Mouse (Mus musculus): Measurements from ENCODE around the gene Jak2. TPM values are rescaled to one million over a fixed set of nuclear protein-coding genes. Genes with fewer than 3 reads are reported as not detected.
A peak's percentile ranks its signal among the peaks of the same experiment; 100 is the strongest.

Jak2 gene
- total and polyA plus RNA-seq, 3 experiments: 4.3 to 19.5 (median 17.8) TPM

GRCm38 (mm10) chr19:29326822-29327552 is 75.4 kb downstream of the Jak2 start:
- Histone ChIP-seq H3K4me1 (ENCODE audit: control insufficient read depth, insufficient read depth, low read length) (no peaks in the 10 kb centered on the region), H3K9ac (ENCODE audit: low read depth, low read length) (no peak overlapping the region), H3K79me2 (replicated peaks; ENCODE audit: control insufficient read depth, insufficient read depth, low read length) (no peaks in the 10 kb centered on the region), H3K4me3 (no peak overlapping the region), H3K27me3 (ENCODE audit: control insufficient read depth, insufficient read depth, low read length) (no peaks in the 10 kb centered on the region), H3K27ac (no peak overlapping the region), H3K36me3 (ENCODE audit: control insufficient read depth, insufficient read depth, low read length) (no peaks in the 10 kb centered on the region)
- DNase-seq: no peak
- intact Hi-C loops (cut with DNase I): no loop called here
- no peak for TF ChIP-seq POLR2A (IDR thresholded peaks at IDR 0.05; ENCODE audit: insufficient read depth, low read depth, low read length)
- TF ChIP-seq CTCF (IDR thresholded peaks at IDR 0.05): no peak
- TF ChIP-seq EP300 (IDR thresholded peaks at IDR 0.05; ENCODE audit: insufficient read depth, low read depth, low read length): no peak
- WGBS: 63% methylated on average over 13 of the region's 13 CpGs

- intact Hi-C loops (cut with DNase I): no loop called here
- Histone ChIP-seq H3K4me1 (ENCODE audit: control insufficient read depth, insufficient read depth, low read length) (no peaks in the 10 kb centered on the region), H3K36me3 (ENCODE audit: control insufficient read depth, insufficient read depth, low read length) (no peaks in the 10 kb centered on the region), H3K27ac (no peak within 1 kb of the TSS), H3K9ac (ENCODE audit: low read depth, low read length) (no peak within 1 kb of the TSS), H3K27me3 (ENCODE audit: control insufficient read depth, insufficient read depth, low read length) (no peaks in the 10 kb centered on the region), H3K4me3 (peak within 1 kb of the TSS; percentile 38), H3K79me2 (replicated peaks; ENCODE audit: control insufficient read depth, insufficient read depth, low read length) (no peaks in the 10 kb centered on the region)
- 3% methylated on average over 23 of the region's 23 CpGs for WGBS
- peak in 1 of 2 experiments; percentile 36 for DNase-seq
- TF ChIP-seq EP300 (IDR thresholded peaks at IDR 0.05; ENCODE audit: insufficient read depth, low read depth, low read length) (no peak), CTCF (IDR thresholded peaks at IDR 0.05) (no peak), POLR2A (IDR thresholded peaks at IDR 0.05; ENCODE audit: insufficient read depth, low read depth, low read length) (no peak)
Observed at GRCm38 (mm10) chr19:29334068-29334745, 82.6 kb downstream of the Jak2 start, which contains the start of gene Rln1. Gene Rln1 (minus strand): TSS chr19:29334670.

- Histone ChIP-seq H3K9ac (ENCODE audit: low read depth, low read length) (no peak overlapping the region), H3K27me3 (ENCODE audit: control insufficient read depth, insufficient read depth, low read length) (no peaks in the 10 kb centered on the region), H3K36me3 (ENCODE audit: control insufficient read depth, insufficient read depth, low read length) (no peaks in the 10 kb centered on the region), H3K4me1 (ENCODE audit: control insufficient read depth, insufficient read depth, low read length) (no peaks in the 10 kb centered on the region), H3K27ac (no peak overlapping the region), H3K4me3 (no peak overlapping the region), H3K79me2 (replicated peaks; ENCODE audit: control insufficient read depth, insufficient read depth, low read length) (no peaks in the 10 kb centered on the region)
- TF ChIP-seq EP300 (IDR thresholded peaks at IDR 0.05; ENCODE audit: insufficient read depth, low read depth, low read length) (no peak), POLR2A (IDR thresholded peaks at IDR 0.05; ENCODE audit: insufficient read depth, low read depth, low read length) (no peak), CTCF (IDR thresholded peaks at IDR 0.05) (peak; percentile 14)
- WGBS: 88% methylated on average over 2 of the region's 2 CpGs
- intact Hi-C loops (cut with DNase I): no loop called here
- DNase-seq: no peak
Observed at GRCm38 (mm10) chr19:29336624-29337023, 85.0 kb downstream of the Jak2 start.

- Histone ChIP-seq H3K4me1 (ENCODE audit: control insufficient read depth, insufficient read depth, low read length) (no peaks in the 10 kb centered on the region), H3K4me3 (no peak overlapping the region), H3K79me2 (replicated peaks; ENCODE audit: control insufficient read depth, insufficient read depth, low read length) (no peaks in the 10 kb centered on the region), H3K27me3 (ENCODE audit: control insufficient read depth, insufficient read depth, low read length) (no peaks in the 10 kb centered on the region), H3K36me3 (ENCODE audit: control insufficient read depth, insufficient read depth, low read length) (no peaks in the 10 kb centered on the region), H3K27ac (no peak overlapping the region), H3K9ac (ENCODE audit: low read depth, low read length) (no peak overlapping the region)
- intact Hi-C loops (cut with DNase I): no loop called here
- 75% methylated on average over 4 of the region's 4 CpGs for WGBS
- no peak for TF ChIP-seq EP300 (IDR thresholded peaks at IDR 0.05; ENCODE audit: insufficient read depth, low read depth, low read length)
- no peak for TF ChIP-seq POLR2A (IDR thresholded peaks at IDR 0.05; ENCODE audit: insufficient read depth, low read depth, low read length)
- TF ChIP-seq CTCF (IDR thresholded peaks at IDR 0.05): no peak
- DNase-seq: no peak
Observed at GRCm38 (mm10) chr19:29341029-29341428, 89.4 kb downstream of the Jak2 start.

GRCm38 (mm10) chr19:29342281-29342680 is 90.7 kb downstream of the Jak2 start:
- Histone ChIP-seq H3K9ac (ENCODE audit: low read depth, low read length) (no peak overlapping the region), H3K4me1 (ENCODE audit: control insufficient read depth, insufficient read depth, low read length) (no peaks in the 10 kb centered on the region), H3K79me2 (replicated peaks; ENCODE audit: control insufficient read depth, insufficient read depth, low read length) (no peaks in the 10 kb centered on the region), H3K27ac (no peak overlapping the region), H3K4me3 (no peak overlapping the region), H3K36me3 (ENCODE audit: control insufficient read depth, insufficient read depth, low read length) (no peaks in the 10 kb centered on the region), H3K27me3 (ENCODE audit: control insufficient read depth, insufficient read depth, low read length) (no peaks in the 10 kb centered on the region)
- no peak for DNase-seq
- 78% methylated on average over 6 of the region's 6 CpGs for WGBS
- TF ChIP-seq POLR2A (IDR thresholded peaks at IDR 0.05; ENCODE audit: insufficient read depth, low read depth, low read length) (no peak), CTCF (IDR thresholded peaks at IDR 0.05) (no peak)
- intact Hi-C loops (cut with DNase I): no loop called here

- Histone ChIP-seq H3K27ac (no peak overlapping the region), H3K9ac (ENCODE audit: low read depth, low read length) (no peak overlapping the region), H3K79me2 (replicated peaks; ENCODE audit: control insufficient read depth, insufficient read depth, low read length) (no peaks in the 10 kb centered on the region), H3K36me3 (ENCODE audit: control insufficient read depth, insufficient read depth, low read length) (no peaks in the 10 kb centered on the region), H3K4me1 (ENCODE audit: control insufficient read depth, insufficient read depth, low read length) (no peaks in the 10 kb centered on the region), H3K4me3 (no peak overlapping the region), H3K27me3 (ENCODE audit: control insufficient read depth, insufficient read depth, low read length) (no peaks in the 10 kb centered on the region)
- no peak for DNase-seq
- TF ChIP-seq POLR2A (IDR thresholded peaks at IDR 0.05; ENCODE audit: insufficient read depth, low read depth, low read length): no peak
- TF ChIP-seq CTCF (IDR thresholded peaks at IDR 0.05): no peak
- no peak for TF ChIP-seq EP300 (IDR thresholded peaks at IDR 0.05; ENCODE audit: insufficient read depth, low read depth, low read length)
- intact Hi-C loops (cut with DNase I): no loop called here
Observed at GRCm38 (mm10) chr19:29344868-29345267, 93.2 kb downstream of the Jak2 start.
